Mouse (Mus musculus) skeletal muscle tissue, adult 2 months (tissue): ENCODE measurements at regions not wholly inside any gene's neighbourhood (a gene's known extent, or its start where the extent isn't known, plus 50 kb on each side); places are given as distances from the start of the nearest gene placed in this dataset.

Experiments used
- DNase-seq: peaks from one replicate; pipeline ENCODE4 v3.0.0-alpha.2; 2012; ENCODE audit warnings: low read depth, low spot score

DNA sequence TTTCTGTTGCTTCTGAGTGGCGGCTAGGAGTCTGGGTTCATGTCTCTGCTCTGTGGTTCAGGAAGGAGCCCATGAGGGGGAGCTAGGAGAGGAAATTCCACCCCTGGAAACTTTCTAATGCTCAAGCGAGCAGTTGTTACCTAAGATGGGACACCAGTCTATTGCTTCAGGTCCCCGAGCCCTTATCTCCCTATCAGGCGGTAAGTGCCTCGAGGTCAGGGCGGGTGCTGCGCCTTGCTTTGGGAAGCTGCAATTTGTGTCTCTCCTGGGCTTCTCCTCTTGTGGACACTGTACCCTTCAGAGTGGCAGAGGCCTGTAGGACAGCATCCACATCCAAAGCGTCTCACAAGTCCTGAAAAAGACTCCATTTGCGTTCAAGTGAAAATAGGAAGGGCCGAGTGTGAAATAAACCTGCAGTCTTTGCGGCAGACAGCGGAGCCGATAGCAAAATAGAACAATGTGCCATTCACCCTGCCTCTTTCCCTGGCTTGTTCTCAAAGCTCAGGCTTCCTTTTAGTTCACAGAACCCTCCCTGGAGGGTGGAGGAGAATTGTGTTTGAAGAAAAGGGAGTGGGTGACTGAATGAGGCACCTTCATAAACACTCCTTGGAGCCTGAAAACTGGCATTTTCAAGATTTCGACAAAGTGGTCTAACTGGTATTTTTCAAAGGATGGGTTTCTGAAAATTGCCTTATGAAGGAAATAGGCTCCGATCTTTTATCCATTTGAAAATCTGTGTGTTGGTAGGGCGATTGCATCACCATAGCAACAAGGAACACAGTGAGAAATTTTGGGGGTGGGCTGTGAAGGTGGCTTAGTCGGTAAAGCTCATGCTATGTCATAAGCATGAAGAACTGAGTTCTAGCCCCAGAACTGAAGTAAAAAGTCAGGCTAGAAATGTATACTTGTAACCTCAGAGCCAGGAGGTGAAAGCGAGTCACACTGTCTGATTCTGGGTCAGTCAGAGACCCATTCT lies 87.2 kb upstream of the Cxcr4 start:
- DNase-seq, result no peak

DNA sequence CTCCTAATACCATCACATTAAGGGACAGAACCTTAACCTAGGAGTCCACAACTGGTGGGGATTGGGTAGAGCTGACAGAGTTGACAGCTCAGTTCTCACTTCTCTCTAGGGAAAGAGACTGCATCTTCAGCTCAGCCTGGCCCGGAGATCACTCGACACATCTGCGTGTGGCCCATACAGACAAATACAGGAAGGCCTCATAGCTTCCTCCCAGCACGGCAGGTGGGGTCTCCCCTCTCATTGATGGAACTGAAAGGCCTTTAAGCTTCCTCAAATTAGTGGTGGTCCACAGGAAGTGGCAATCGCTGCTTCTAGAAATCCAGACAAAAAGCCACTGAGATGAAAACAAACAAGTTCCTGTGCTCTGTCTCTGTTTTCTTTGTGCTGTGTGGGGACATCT lies 83.4 kb upstream of the Cxcr4 start:
- no peak for DNase-seq

DNA sequence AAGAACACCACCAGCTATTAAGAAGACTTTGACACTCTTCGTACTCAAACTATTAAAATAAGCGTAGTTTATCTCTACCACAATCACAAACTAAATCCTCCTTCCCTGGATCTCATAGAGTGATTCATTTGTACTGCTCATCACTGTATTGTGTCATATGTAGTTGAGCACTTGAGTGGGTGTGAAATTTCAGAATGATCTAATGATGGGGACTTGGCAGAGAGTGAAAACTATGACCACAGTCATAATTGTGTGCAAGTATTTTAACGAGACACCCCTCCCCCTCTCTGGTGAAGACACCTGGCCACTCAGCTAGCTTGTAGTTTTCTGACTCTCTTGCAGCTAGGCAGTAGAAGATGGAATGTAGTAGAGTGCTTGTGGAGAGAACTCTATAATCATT lies 80.2 kb upstream of the Cxcr4 start:
- no peak for DNase-seq

DNA sequence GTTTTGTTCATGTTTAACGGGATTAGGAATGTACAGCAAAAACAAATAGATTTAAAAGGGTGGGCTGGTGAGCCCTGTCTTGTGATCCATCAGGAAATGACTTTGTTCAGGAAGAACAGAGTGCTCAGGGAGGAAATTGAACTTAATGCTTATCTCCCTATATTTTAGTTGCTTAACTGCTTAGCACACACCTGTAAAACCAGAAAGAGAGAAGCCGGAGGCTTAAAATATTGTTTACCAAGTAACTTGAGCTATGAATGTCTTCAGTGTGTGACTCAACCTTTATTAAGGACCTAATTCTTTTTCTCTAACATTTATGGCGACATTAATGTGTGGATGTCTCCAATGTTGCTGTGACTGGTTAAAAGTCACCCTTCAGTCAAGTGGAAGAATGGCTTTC lies 79.4 kb upstream of the Cxcr4 start:
- DNase-seq, result no peak

DNA sequence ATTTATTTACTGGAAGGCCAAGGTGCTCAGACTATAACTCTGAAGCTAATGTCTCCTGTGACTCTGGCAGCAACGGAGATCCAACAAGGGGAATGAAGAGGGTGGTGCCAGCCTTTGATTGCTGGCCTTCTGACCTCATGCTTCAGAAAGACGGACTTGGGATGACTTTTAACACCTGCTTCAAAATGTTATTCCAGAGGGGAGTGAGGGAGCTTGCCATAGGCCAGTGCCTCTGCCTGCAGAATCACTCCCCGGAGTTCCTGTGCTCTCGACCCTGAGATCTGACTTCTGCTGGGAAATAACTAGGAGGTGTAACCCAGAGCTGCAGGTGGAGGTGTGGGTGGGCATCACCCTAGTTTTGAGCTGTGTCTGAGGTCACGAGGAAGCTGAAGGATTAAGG lies 78.9 kb upstream of the Cxcr4 start:
- DNase-seq, result no peak

DNA sequence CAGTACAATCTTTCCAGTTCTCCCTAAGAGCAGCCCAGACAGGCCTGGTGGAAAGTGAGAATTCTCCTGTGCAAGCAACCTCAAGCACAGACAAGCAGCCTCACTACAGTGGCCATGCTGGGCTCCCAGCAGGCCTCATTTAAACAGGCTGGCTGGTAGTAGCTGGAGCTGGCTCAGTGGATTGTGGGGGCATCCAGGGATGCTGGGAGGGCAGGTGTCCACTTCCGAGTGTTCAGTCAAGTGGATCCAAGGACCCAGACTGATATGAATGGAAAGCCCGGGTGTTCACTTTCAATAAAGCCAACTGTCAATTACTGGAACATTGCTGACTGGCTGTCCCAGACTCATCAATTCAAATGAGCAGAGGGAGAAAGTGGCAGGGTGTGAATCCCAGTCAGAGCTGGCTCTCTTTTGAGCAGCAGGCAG lies 77.2 kb upstream of the Cxcr4 start:
- no peak for DNase-seq

DNA sequence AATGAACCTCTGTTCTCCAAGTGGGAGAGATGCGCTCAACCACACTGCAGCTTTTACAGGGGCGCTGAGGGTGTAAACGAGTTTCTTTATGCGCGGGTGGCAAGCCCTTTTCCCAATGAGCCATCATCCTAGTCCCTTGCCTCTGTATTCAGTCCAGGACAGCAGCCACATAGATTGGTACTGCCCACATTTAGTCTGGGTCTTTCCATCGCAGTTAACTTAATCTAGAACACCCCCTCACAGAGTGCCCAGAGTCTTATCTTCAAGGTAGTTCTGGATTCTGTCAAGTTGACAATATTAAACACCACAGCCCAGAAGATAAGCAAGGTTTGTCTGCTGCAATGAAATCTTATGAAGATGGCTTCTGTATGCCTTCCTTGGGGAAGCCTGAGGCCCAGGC lies 76.6 kb upstream of the Cxcr4 start:
- DNase-seq, result no peak

DNA sequence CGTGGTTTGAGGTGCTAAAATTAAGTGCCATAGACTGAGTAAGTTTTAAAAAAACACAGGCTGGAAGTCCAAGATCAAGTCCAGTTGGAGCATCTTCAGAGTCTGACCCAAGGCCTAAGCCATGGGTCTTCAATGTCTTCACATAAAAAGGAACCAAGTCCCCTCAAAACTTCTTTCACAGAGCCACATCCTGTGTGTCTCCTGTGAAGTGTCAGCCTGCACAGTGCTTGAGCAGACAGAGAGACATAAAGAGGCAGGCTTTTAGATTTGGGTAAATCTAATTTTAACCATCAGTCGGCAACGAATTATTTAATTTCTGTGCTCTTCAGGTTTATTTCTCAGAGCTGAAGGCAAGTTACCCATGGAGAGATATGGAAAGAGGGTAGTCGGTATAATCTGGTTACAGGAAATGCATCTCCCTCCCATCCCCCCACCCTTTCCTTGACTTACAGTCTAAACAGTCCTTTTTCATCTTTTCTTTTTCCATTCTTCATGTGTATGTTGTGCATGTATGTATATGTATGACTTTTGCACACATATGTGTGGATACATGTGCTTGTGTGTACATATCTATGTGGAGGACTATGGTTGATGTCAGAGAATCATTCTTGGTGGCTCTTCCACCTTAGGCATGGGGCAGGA lies 75.1 kb upstream of the Cxcr4 start:
- DNase-seq, result no peak

DNA sequence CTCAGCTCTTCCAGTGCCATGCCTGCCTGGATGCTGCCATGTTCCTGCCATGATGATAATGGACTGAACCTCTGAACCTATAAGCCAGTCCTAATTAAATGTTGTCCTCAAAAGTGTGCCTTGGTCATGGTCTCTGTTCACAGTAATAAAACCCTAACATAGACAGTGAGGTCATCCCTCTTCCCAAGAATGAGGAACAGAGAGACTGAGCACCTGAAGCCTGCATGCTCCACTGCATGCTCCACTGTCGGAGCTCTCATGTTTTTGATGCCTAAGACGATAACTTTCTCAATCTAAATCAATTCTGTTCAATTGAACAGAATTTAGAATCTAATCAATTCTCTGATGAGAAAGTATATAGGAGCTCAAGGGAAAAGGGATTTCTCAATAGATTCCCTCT lies 71.1 kb upstream of the Cxcr4 start:
- DNase-seq, result no peak

DNA sequence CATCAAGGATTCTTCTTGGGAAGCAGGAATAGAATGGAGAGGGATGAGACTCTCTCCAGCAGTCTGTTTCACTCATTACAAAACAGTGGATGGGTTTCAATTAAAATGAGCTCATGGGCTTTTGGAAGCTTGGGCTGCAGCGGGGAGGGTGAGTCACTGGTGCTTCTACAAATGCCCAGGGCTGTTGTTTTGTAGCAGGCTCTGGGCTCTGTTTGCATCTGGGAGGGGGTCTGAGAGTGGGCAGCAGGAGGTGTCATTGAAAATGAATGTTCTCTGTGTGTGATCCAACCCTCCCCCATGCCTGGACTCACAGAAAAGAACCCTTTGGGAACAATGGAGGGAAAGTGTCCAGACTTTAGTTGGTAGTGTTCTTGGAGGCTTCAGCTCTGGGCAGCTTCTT lies 67.8 kb upstream of the Cxcr4 start:
- no peak for DNase-seq

DNA sequence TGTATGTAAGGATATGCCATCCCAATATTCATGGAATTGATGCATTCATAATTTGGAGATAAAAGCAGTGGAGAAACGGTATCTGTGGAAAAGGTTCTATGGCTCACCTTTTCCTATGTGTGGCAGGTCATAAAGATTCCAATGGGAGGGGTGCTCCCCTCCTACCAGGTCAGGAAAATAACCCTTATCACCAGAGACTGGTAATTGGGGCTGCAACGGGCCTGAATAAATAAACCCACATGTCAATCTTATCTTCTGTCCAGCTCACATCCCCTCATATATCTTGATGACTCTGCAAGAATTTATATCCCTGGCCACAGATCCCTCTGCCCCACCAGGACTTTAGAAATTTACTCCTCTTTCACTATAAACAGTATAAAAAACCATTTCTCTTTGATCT lies 66.7 kb upstream of the Cxcr4 start:
- no peak for DNase-seq

DNA sequence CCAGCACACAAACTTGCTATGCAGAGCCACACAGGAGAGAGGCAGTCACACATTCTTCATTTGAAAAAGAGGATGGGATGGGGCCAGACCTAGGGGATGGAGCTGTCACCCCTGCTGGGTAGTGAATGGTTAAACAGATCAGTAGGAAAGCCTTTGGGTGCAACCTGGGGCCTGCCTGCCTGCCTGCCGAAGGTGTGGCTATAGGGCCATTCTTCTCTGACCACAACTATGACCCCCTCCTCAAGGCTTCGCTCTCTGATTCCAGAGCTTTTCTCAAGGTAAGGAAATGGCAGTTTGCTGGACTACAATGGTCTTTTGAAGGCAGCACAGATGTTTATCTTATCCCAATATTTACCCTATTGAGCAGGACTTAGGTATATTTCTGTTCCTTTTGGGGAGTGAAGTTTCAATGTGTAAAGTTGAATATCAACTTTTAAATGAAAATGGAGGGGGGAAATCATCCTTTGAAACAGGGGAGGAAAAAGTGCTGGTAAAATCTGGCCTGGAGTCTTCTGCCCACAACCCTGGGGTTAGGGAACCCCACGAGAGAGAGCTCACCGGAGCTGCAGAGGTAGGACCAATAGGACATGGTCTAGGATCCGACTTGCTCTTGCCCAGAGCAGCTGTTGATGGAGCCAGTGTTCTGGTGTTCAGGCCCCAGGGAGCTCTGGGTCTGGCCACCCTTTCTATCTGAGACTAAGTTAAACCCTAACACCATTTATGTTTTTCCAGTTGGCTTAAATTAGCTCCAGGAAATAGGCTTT lies 62.2 kb upstream of the Cxcr4 start:
- DNase-seq, result no peak

DNA sequence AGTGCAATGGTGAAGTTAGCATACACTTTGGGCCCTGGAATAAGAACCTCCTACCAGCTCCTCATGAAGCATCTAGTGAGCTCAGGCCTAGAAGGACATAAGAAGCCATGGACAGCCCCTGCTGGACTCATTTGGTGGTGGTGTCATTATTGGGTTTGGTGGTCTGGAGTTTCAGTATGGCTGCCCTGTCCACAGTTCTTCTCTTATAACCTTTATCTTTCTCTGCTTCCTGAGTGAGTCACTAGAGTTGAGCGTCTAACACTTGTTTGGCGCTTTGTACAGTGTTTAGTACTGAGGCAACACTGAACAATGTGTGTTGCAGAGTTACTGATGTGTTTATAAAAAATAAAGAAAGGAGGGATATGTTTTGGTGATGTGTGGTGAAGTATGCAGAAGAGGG lies 58.5 kb upstream of the Cxcr4 start:
- DNase-seq, result no peak

DNA sequence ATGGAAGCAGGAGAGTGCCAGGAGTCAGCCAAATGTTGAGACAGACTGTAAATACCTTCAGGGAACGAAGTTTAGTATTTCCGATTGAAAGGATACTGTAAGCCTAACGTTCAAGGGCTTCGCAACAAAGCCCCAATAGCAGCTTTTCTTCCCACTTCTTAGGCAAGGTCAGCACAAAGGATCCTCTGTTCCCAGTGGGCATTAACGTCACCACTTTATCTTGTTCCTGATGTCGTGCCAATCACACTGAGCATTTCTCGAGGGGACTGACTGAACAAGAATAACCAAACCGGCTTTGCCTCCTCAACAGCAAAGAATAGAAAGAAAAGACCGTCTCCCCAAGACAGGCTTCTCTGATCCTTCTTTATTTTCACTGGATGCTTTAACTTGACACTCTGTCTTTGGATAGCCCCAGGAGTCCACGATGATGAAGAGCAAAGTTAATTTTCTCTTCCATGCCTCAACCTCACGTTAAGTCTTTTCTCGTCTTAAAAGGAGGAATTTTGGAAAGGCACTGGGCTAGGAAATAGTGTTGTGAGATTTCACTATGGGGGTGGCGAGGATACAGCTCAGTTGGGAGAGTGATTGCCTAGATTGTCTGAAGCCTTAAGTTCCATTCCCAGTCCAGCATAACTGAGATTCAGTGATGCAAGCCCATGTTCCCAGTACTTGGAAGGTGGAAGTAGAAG lies 57.5 kb upstream of the Cxcr4 start:
- DNase-seq, result no peak

DNA sequence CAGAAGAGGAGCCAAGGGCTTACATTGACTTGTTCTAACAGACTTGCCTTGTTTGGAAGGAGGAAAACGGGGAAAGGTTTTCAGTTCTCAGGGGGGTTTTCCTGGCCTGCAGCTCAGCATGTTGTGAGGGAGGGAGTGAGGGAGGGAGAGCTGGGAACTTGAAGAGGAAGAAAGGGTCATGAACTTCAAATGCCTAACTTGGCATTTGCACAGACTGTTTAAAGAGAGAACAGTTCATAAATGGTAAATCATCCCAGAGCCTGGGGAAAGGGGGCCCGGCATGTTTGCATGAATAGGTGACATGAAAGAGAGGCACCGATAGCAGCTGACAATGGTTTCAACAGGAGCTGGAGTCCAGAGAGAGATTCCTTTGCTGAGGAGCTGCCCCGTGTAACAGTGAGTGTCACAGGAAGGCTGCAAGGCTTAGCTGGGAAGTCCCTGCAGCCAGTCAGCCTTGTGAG lies 51.3 kb upstream of the Cxcr4 start:
- peak; percentile 8 for DNase-seq

DNA sequence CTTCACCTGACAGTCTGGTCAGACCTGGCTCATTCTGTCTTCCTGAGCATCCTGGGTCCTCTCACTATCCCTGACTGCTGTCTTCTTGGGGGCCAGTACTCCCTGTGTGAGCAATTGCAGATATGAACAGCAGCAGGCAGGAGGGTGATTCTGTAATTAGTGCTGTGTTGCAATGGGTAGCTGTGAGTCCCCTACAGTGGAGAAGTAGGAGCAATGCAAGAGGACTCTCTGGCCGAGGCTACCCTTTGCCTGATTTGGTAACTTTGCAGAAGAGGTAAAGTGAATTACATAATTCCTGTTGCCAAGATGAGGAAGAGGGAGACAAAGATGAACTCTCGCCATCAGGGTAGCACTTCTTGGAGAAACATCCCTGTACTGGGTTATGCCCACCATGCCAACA lies 50.1 kb upstream of the Cxcr4 start:
- no peak for DNase-seq
